Mouse (Mus musculus) G1E (cell line): ENCODE results near the gene E130208F15Rik. TPM values are rescaled to one million over a fixed set of nuclear protein-coding genes. Genes with fewer than 3 reads are reported as not detected.

Experiments
- ATAC-seq: 2 replicates; pipeline ENCODE4 v1.8.0; 2016; ENCODE audit warnings: mild to moderate bottlenecking; ENCODE audit not compliant: insufficient number of reproducible peaks, poor library complexity, low FRiP score, severe bottlenecking; ENCODE audit errors: extremely low read depth
- DNase-seq: peaks from one replicate; pipeline ENCODE4 v3.0.0; 2012; ENCODE audit warnings: low spot score
- H3K27me3 ChIP-seq: 2 replicates; pipeline ENCODE4 v1.6.1; 2012; ENCODE audit warnings: mild to moderate bottlenecking, low read length, inconsistent platforms; ENCODE audit not compliant: insufficient read depth
- H3K36me3 ChIP-seq: replicated peaks from 2 replicates; pipeline ENCODE3; 2012; ENCODE audit warnings: mild to moderate bottlenecking, inconsistent platforms
- H3K4me1 ChIP-seq: 2 replicates; pipeline ENCODE4 v1.6.1; 2012; ENCODE audit warnings: low read depth, low read length, inconsistent platforms, mixed read lengths; ENCODE audit not compliant: insufficient read depth
- H3K4me3 ChIP-seq: 2 replicates; pipeline ENCODE4 v1.5.1; 2012; ENCODE audit warnings: low read depth, mild to moderate bottlenecking, inconsistent platforms, low read length, moderate library complexity, mixed read lengths
- H3K9me3 ChIP-seq: replicated peaks from 2 replicates; pipeline ENCODE4 v1.6.1; 2012; ENCODE audit warnings: inconsistent platforms
- CTCF ChIP-seq: IDR thresholded peaks from 2 replicates; pipeline ENCODE4 v1.5.1; 2012; ENCODE audit warnings: low read depth, low read length, inconsistent platforms, mixed read lengths
- GATA1 ChIP-seq: IDR thresholded peaks from 2 replicates; pipeline ENCODE4 v1.6.1; 2012; ENCODE audit warnings: borderline replicate concordance, low read length, inconsistent platforms, mixed read lengths
- GATA2 ChIP-seq: IDR thresholded peaks from 2 replicates; pipeline ENCODE4 v1.6.1; 2012; ENCODE audit warnings: low read depth, low read length, inconsistent platforms, borderline replicate concordance
- POLR2AphosphoS5 ChIP-seq: IDR thresholded peaks from 2 replicates; pipeline ENCODE4 v1.6.1; 2012; ENCODE audit warnings: low read depth, low read length, inconsistent platforms; ENCODE audit not compliant: insufficient replicate concordance
- TAL1 ChIP-seq: conservative IDR thresholded peaks from 2 replicates; pipeline ENCODE4 v1.6.1; 2012; ENCODE audit warnings: low read depth, low read length, inconsistent platforms, mixed read lengths
- polyA plus RNA-seq: library from polyadenylated mRNA; stranded (reverse); fragments of >175 nt; gene quantifications from 2 replicates; pipeline ENCODE4 v1.2.3, GENCODE M21; 2012
- total RNA-seq, 2 experiments: library from RNA; stranded (forward) in 1 of 2; stranded (reverse) in 1 of 2; fragments of 200-1000 nt in 1 of 2; fragments of >200 nt in 1 of 2; fragmentation: Nextera tagmentation in 1 of 2; gene quantifications; 2 replicates each; pipeline ENCODE4 v1.2.3; 2014 to 2017

E130208F15Rik gene
- total and polyA plus RNA-seq, 3 experiments: 0.49 to 2.3 (median 1.3) TPM

- Histone ChIP-seq H3K4me1 (peaks cover 26% of the 10 kb centered on the region), H3K4me3 (no peak overlapping the region), H3K9me3 (no peaks in the 10 kb centered on the region), H3K36me3 (peaks cover 7% of the 10 kb centered on the region), H3K27me3 (peaks cover 17% of the 10 kb centered on the region)
- ATAC-seq (no peak), DNase-seq (no peak)
- TF ChIP-seq GATA2 (no peak), CTCF (no peak), TAL1 (no peak), POLR2AphosphoS5 (no peak), GATA1 (no peak)
Observed at GRCm38 (mm10) chr7:30282740-30283139, 38.8 kb upstream of the E130208F15Rik start.

GRCm38 (mm10) chr7:30286701-30287410 is 34.7 kb upstream of the E130208F15Rik start:
- no peak for ATAC-seq
- Histone ChIP-seq H3K36me3 (no peaks in the 10 kb centered on the region), H3K27me3 (peaks cover 47% of the 10 kb centered on the region), H3K4me3 (no peak overlapping the region), H3K4me1 (peaks cover 2% of the 10 kb centered on the region), H3K9me3 (no peaks in the 10 kb centered on the region)
- TF ChIP-seq CTCF (no peak), GATA2 (no peak), TAL1 (no peak), POLR2AphosphoS5 (no peak)
- DNase-seq: no peak

GRCm38 (mm10) chr7:30288046-30288445 is 33.5 kb upstream of the E130208F15Rik start:
- ATAC-seq (no peak), DNase-seq (no peak)
- no peak overlapping the region for H3K4me3 ChIP-seq
- peaks cover 52% of the 10 kb centered on the region for H3K27me3 ChIP-seq
- no peaks in the 10 kb centered on the region for H3K36me3 ChIP-seq
- TF ChIP-seq GATA2: no peak
- no peak for TF ChIP-seq GATA1
- no peak for TF ChIP-seq POLR2AphosphoS5
- TF ChIP-seq TAL1: no peak
- TF ChIP-seq CTCF: no peak
- H3K9me3 ChIP-seq: no peaks in the 10 kb centered on the region
- H3K4me1 ChIP-seq: peaks cover 2% of the 10 kb centered on the region

- DNase-seq (no peak), ATAC-seq (no peak)
- Histone ChIP-seq H3K4me1 (peaks cover 2% of the 10 kb centered on the region), H3K36me3 (no peaks in the 10 kb centered on the region), H3K27me3 (peaks cover 56% of the 10 kb centered on the region), H3K4me3 (no peak overlapping the region), H3K9me3 (no peaks in the 10 kb centered on the region)
- no peak for TF ChIP-seq GATA1
- no peak for TF ChIP-seq POLR2AphosphoS5
- no peak for TF ChIP-seq GATA2
- TF ChIP-seq TAL1: no peak
- no peak for TF ChIP-seq CTCF
Observed at GRCm38 (mm10) chr7:30289071-30289713, 32.3 kb upstream of the E130208F15Rik start.

GRCm38 (mm10) chr7:30289714-30290399 is 31.7 kb upstream of the E130208F15Rik start:
- no peak overlapping the region for H3K4me3 ChIP-seq
- no peak for ATAC-seq
- H3K27me3 ChIP-seq: peaks cover 56% of the 10 kb centered on the region
- DNase-seq: no peak
- H3K36me3 ChIP-seq: no peaks in the 10 kb centered on the region
- H3K9me3 ChIP-seq: no peaks in the 10 kb centered on the region
- TF ChIP-seq GATA2 (no peak), GATA1 (no peak), TAL1 (no peak)
- H3K4me1 ChIP-seq: peaks cover 2% of the 10 kb centered on the region
